10 mouse cellular contexts compared by ENCODE assay signal in genomic region chr2:80158196-80158595, GRCm38 (mm10). TPM values are rescaled to one million over a fixed set of nuclear protein-coding genes. Genes with fewer than 3 reads are reported as not detected.
"Had no signal": no experiment of that assay in that cellular context is flagged by ENCODE, and none has a peak within 500 bp of the region (broad histone marks: within the 10 kb centered on the region; RNA-seq: fewer than 3 reads in every experiment).

No protein-coding gene starts in this region.

- DNase-seq: liver, postnatal 0 days; lung, adult 2 months; lung, postnatal 14 days; lung, postnatal 36 days; right cerebral cortex, postnatal 14 days; thymus, adult 2 months; thymus, postnatal 25 days; thymus, postnatal 4 days had no signal

RNA-seq across cellular contexts. Expression of gene Pde1a, which starts 28.9 kb away (rescaled TPM):
- total RNA-seq: megakaryocyte progenitor cell, adult 5-6 weeks; monocyte, adult 5-6 weeks had no signal
